Comparison of ENCODE assay signal across 21 mouse cellular contexts in the genomic region with DNA sequence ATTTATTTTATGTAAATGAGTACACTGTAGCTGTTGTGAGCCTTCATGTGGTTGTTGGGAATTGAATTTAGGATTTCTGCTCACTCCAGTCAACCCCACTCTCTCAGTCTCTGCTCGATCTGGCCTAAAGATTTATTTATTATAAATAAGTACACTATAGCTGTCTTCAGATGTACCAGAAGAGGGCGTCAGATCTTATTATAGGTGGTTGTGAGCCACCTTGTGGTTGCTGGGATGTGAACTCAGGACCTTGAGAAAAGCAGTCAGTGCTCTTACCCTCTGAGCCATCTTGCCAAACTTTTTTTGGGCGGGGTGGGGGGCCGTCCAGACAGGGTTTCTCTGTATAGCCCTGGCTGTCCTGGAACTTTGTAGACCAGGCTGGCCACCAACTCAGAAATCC. TPM values are rescaled to one million over a fixed set of nuclear protein-coding genes. Genes with fewer than 3 reads are reported as not detected.
DNase-seq lines count a peak whose midpoint lies in the region; ATAC-seq and TF ChIP-seq lines count a peak whose summit lies in the region.
"Had no signal": no experiment of that assay in that cellular context is flagged by ENCODE, and none has a peak within 500 bp of the region (broad histone marks: within the 10 kb centered on the region; RNA-seq: fewer than 3 reads in every experiment).

No protein-coding gene starts in this region.

- H3K4me2 ChIP-seq in kidney, postnatal 0 days (ENCODE audit: low read length), result no peak overlapping the region
- no peak overlapping the region for H3K4me2 ChIP-seq in kidney, embryonic 14.5 days (replicated peaks; ENCODE audit: low read depth, low read length)
- H3K4me2 ChIP-seq: embryonic facial prominence, embryonic 12.5 days; kidney, embryonic 15.5 days; liver, embryonic 13.5 days had no signal

- 83% methylated on average over 4 of the region's 4 CpGs for WGBS in kidney, postnatal 0 days
- WGBS in kidney, embryonic 14.5 days, result 82% methylated on average over 4 of the region's 4 CpGs

- peak; percentile 50 for TF ChIP-seq CTCF in kidney, postnatal 0 days (IDR thresholded peaks at IDR 0.05; ENCODE audit: low read depth)

- no peak overlapping the region for H3K4me3 ChIP-seq in kidney, postnatal 0 days (replicated peaks; ENCODE audit: low read depth, low read length)
- no peak overlapping the region for H3K4me3 ChIP-seq in kidney, embryonic 14.5 days (ENCODE audit: low read length)
- H3K4me3 ChIP-seq: embryonic facial prominence, embryonic 12.5 days; kidney, embryonic 15.5 days; limb, embryonic 10.5 days; liver, embryonic 13.5 days; myocyte had no signal

- no peaks in the 10 kb centered on the region for H3K27me3 ChIP-seq in kidney, postnatal 0 days (ENCODE audit: insufficient read depth, low read length)
- H3K27me3 ChIP-seq in kidney, embryonic 14.5 days (ENCODE audit: control insufficient read depth, insufficient read depth, low read length), result no peaks in the 10 kb centered on the region
- no peaks in the 10 kb centered on the region for H3K27me3 ChIP-seq in splenic B cell, adult 2 months (ENCODE audit: control insufficient read depth, insufficient read depth, low read length, poor library complexity, severe bottlenecking)
- H3K27me3 ChIP-seq: embryonic facial prominence, embryonic 12.5 days; kidney, embryonic 15.5 days; liver, embryonic 13.5 days had no signal

- DNase-seq in kidney, postnatal 0 days (ENCODE audit: low spot score), result no peak
- peak; percentile 38 for DNase-seq in retina, embryonic 14.5 days (ENCODE audit: low spot score)
- DNase-seq in retina, postnatal 1 day, result no peak
- DNase-seq in ES-CJ7 (ENCODE audit: low read depth, low spot score), result peak; percentile 64
- DNase-seq in splenic B cell, adult 2 months (ENCODE audit: low read depth, low spot score), result peak; percentile 46
- no peak for DNase-seq in urinary bladder, adult 2 months (ENCODE audit: low spot score)
- no peak for DNase-seq in cerebellum, postnatal 14 days
- DNase-seq: adrenal gland, postnatal 25 days; cerebellum, adult 18-20 months; heart, adult 18-20 months; heart, postnatal 4 days; liver, embryonic 13.5 days; lung, postnatal 10 days; right cerebral cortex, adult 18-20 months; thymus, postnatal 25 days had no signal

- H3K27ac ChIP-seq in kidney, postnatal 0 days, result no peak overlapping the region
- no peak overlapping the region for H3K27ac ChIP-seq in kidney, embryonic 14.5 days (ENCODE audit: low read depth, low read length)
- H3K27ac ChIP-seq: embryonic facial prominence, embryonic 12.5 days; kidney, embryonic 15.5 days; limb, embryonic 10.5 days; liver, embryonic 13.5 days had no signal

- H3K9me3 ChIP-seq in kidney, postnatal 0 days (replicated peaks; ENCODE audit: low read length), result no peaks in the 10 kb centered on the region
- H3K9me3 ChIP-seq in kidney, embryonic 14.5 days (ENCODE audit: control insufficient read depth, low read length), result no peaks in the 10 kb centered on the region
- H3K9me3 ChIP-seq: embryonic facial prominence, embryonic 12.5 days; kidney, embryonic 15.5 days; limb, embryonic 10.5 days; liver, embryonic 13.5 days had no signal

- H3K9ac ChIP-seq in kidney, postnatal 0 days (ENCODE audit: low read depth, low read length), result no peak overlapping the region
- H3K9ac ChIP-seq in kidney, embryonic 14.5 days (ENCODE audit: low read depth, low read length), result no peak overlapping the region
- H3K9ac ChIP-seq: embryonic facial prominence, embryonic 12.5 days; kidney, embryonic 15.5 days; liver, embryonic 13.5 days had no signal

- H3K36me3 ChIP-seq in kidney, postnatal 0 days (ENCODE audit: insufficient read depth, low read length), result peaks cover 63% of the 10 kb centered on the region
- H3K36me3 ChIP-seq in kidney, embryonic 14.5 days (ENCODE audit: control insufficient read depth, insufficient read depth, low read length), result peaks cover 92% of the 10 kb centered on the region
- peaks cover 18% of the 10 kb centered on the region for H3K36me3 ChIP-seq in splenic B cell, adult 2 months (ENCODE audit: control insufficient read depth, insufficient read depth, low read length, poor library complexity, severe bottlenecking)

- no peaks in the 10 kb centered on the region for H3K4me1 ChIP-seq in kidney, postnatal 0 days (replicated peaks; ENCODE audit: insufficient read depth, low read length)
- no peaks in the 10 kb centered on the region for H3K4me1 ChIP-seq in kidney, embryonic 14.5 days (ENCODE audit: control insufficient read depth, insufficient read depth, low read length)
- H3K4me1 ChIP-seq: embryonic facial prominence, embryonic 12.5 days; kidney, embryonic 15.5 days; limb, embryonic 10.5 days had no signal

- ATAC-seq in kidney, postnatal 0 days (replicated peaks; ENCODE audit: low FRiP score, low read depth), result no peak
- ATAC-seq in kidney, embryonic 14.5 days (ENCODE audit: low FRiP score, low TSS enrichment), result no peak
- ATAC-seq: forebrain, embryonic 16.5 days had no signal

RNA-seq across cellular contexts. Expression of gene Luc7l, which starts 9.1 kb away (rescaled TPM):
- 71.3 and 75.7 TPM in 2 replicates for polyA plus RNA-seq in kidney, postnatal 0 days (2015; fragmentation: Nextera tagmentation; extraction: Ambion mirVana)
- polyA plus RNA-seq in kidney, embryonic 14.5 days (2014; fragmentation: Nextera tagmentation; extraction: Ambion mirVana), result 87.8 and 108 TPM in 2 replicates
- 51.1 and 65.5 TPM in 2 replicates for polyA plus RNA-seq in urinary bladder, adult 2 months (2012; rRNA removed)

RNA-seq across cellular contexts. Expression of gene Fam234a, which starts 17.8 kb away (rescaled TPM):
- 81.6 and 85.6 TPM in 2 replicates for polyA plus RNA-seq in kidney, postnatal 0 days (2015; fragmentation: Nextera tagmentation; extraction: Ambion mirVana)
- polyA plus RNA-seq in kidney, embryonic 14.5 days (2014; fragmentation: Nextera tagmentation; extraction: Ambion mirVana), result 27.9 and 40.4 TPM in 2 replicates
- polyA plus RNA-seq in urinary bladder, adult 2 months (2012; rRNA removed), result 89.4 and 106 TPM in 2 replicates

RNA-seq across cellular contexts. Expression of gene Arhgdig, which starts 54.2 kb away (rescaled TPM):
- polyA plus RNA-seq in kidney, postnatal 0 days (2015; fragmentation: Nextera tagmentation; extraction: Ambion mirVana), result 16.8 and 22.4 TPM in 2 replicates
- 6.3 and 6.9 TPM in 2 replicates for polyA plus RNA-seq in kidney, embryonic 14.5 days (2014; fragmentation: Nextera tagmentation; extraction: Ambion mirVana)
- polyA plus RNA-seq in urinary bladder, adult 2 months (2012; rRNA removed), result 7.2 and 12.5 TPM in 2 replicates

RNA-seq across cellular contexts. Expression of gene Rgs11, which starts 59.1 kb away (rescaled TPM):
- 9.1 and 11.1 TPM in 2 replicates for polyA plus RNA-seq in kidney, postnatal 0 days (2015; fragmentation: Nextera tagmentation; extraction: Ambion mirVana)
- 5.2 and 5.9 TPM in 2 replicates for polyA plus RNA-seq in kidney, embryonic 14.5 days (2014; fragmentation: Nextera tagmentation; extraction: Ambion mirVana)
- 46.4 and 47.9 TPM in 2 replicates for polyA plus RNA-seq in urinary bladder, adult 2 months (2012; rRNA removed)

Comparison
In these comparisons a context has a peak if more than half of its experiments do, and no peak if none do; other contexts are left out.
1. DNase-seq: peak in retina, embryonic 14.5 days (single experiment), ES-CJ7 (single experiment) and splenic B cell, adult 2 months (single experiment); none in kidney, postnatal 0 days (single experiment), retina, postnatal 1 day (single experiment), urinary bladder, adult 2 months (single experiment) and cerebellum, postnatal 14 days (0 of 2).